In the genomic region with DNA sequence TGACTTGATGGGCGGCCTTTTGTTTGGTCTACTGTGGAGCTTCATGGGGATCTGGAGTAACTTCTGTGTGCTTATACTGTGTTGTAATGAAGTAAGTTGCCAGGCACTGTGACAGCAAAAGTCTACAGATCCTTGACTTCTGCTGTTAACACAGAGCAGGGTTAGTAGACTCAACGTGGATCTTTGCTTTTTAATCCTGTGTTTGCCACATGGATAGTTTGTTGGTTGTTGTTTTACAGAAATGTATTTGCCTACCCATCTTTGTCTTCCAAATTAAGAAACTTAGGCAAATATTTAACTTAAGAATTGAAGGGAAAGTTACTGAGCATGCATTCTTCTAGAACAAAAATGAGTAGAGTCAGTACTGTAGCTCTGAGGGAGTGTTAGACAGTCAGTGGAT, we compare ENCODE assay signal across 23 mouse cellular contexts.
"Had no signal": no experiment of that assay in that cellular context is flagged by ENCODE, and none has a peak within 500 bp of the region (broad histone marks: within the 10 kb centered on the region; RNA-seq: fewer than 3 reads in every experiment).

No protein-coding gene starts in this region.

- H3K27ac ChIP-seq: forebrain, embryonic 15.5 days; heart, adult 2 months; heart, embryonic 13.5 days; heart, embryonic 15.5 days; hindbrain, embryonic 13.5 days; hindbrain, embryonic 15.5 days; hindbrain, postnatal 0 days; limb, embryonic 13.5 days; limb, embryonic 15.5 days; liver, embryonic 12.5 days; liver, embryonic 14.5 days had no signal

- H3K4me3 ChIP-seq: forebrain, embryonic 15.5 days; heart, adult 2 months; heart, embryonic 13.5 days; heart, embryonic 15.5 days; hindbrain, embryonic 13.5 days; hindbrain, embryonic 15.5 days; limb, embryonic 13.5 days; limb, embryonic 15.5 days; liver, embryonic 12.5 days had no signal

- H3K4me2 ChIP-seq: forebrain, embryonic 15.5 days; heart, embryonic 11.5 days; heart, embryonic 13.5 days; heart, embryonic 15.5 days; hindbrain, embryonic 13.5 days; hindbrain, embryonic 15.5 days; limb, embryonic 13.5 days; limb, embryonic 15.5 days; liver, embryonic 12.5 days had no signal

- H3K27me3 ChIP-seq: forebrain, embryonic 15.5 days; heart, embryonic 13.5 days; heart, embryonic 15.5 days; hindbrain, embryonic 13.5 days; hindbrain, embryonic 15.5 days; limb, embryonic 13.5 days; limb, embryonic 15.5 days; liver, embryonic 12.5 days had no signal

- ATAC-seq: forebrain, embryonic 15.5 days; forebrain, postnatal 0 days; hindbrain, postnatal 0 days; intestine, embryonic 16.5 days; liver, embryonic 12.5 days had no signal

- DNase-seq: forebrain, postnatal 0 days; gastrocnemius, postnatal 14 days; gastrocnemius, postnatal 36 days; heart, adult 11 months; heart, adult 2 months; heart, postnatal 14 days; heart, postnatal 36 days; layer of hippocampus, adult 9-11 months; layer of hippocampus, postnatal 36 days; left cerebral cortex, postnatal 4 days; lung, adult 18-20 months had no signal

- H3K9me3 ChIP-seq: forebrain, embryonic 15.5 days; heart, embryonic 13.5 days; heart, embryonic 15.5 days; hindbrain, embryonic 13.5 days; hindbrain, embryonic 15.5 days; limb, embryonic 13.5 days; limb, embryonic 15.5 days; liver, embryonic 12.5 days had no signal

- H3K9ac ChIP-seq: forebrain, embryonic 15.5 days; forebrain, postnatal 0 days; heart, embryonic 13.5 days; heart, embryonic 15.5 days; hindbrain, embryonic 13.5 days; hindbrain, embryonic 15.5 days; limb, embryonic 13.5 days; limb, embryonic 15.5 days; liver, embryonic 12.5 days; liver, embryonic 14.5 days had no signal

- H3K4me1 ChIP-seq: forebrain, embryonic 15.5 days; heart, embryonic 13.5 days; heart, embryonic 15.5 days; hindbrain, embryonic 13.5 days; hindbrain, embryonic 15.5 days; limb, embryonic 13.5 days; limb, embryonic 15.5 days; liver, embryonic 12.5 days had no signal
